Mouse (Mus musculus) CH12.LX (cell line): Measurements from ENCODE around the gene Slc28a3. TPM values are rescaled to one million over a fixed set of nuclear protein-coding genes. Genes with fewer than 3 reads are reported as not detected.

ENCODE experiments used
- DNase-seq: peaks from one replicate; pipeline ENCODE4 v3.0.0-alpha.2; 2013; ENCODE audit errors: extremely low read depth
- H3K27ac ChIP-seq: 2 replicates; pipeline ENCODE4 v1.5.1; 2012; ENCODE audit warnings: low read depth, mild to moderate bottlenecking, control low read depth, moderate library complexity; ENCODE audit not compliant: insufficient read depth
- H3K27me3 ChIP-seq: replicated peaks from 2 replicates; pipeline ENCODE3; 2012; ENCODE audit warnings: inconsistent platforms
- H3K36me3 ChIP-seq, 2 experiments: replicated peaks in 1 of 2; 2 replicates each; pipeline versions ENCODE3 to v1.6.1; 2012; ENCODE audit warnings: inconsistent platforms in 1 of 2, low read length in 1 of 2, mild to moderate bottlenecking in 1 of 2, mixed read lengths in 1 of 2, moderate library complexity in 1 of 2; ENCODE audit not compliant: control insufficient read depth in 1 of 2, insufficient read depth in 1 of 2
- H3K4me1 ChIP-seq, 2 experiments: 2 replicates each; pipeline ENCODE4 v1.6.1; 2012; ENCODE audit warnings: inconsistent platforms in 1 of 2, moderate library complexity in 1 of 2; ENCODE audit not compliant: insufficient read depth in 2 of 2, control insufficient read depth in 1 of 2
- H3K4me2 ChIP-seq: 2 replicates; pipeline ENCODE4 v1.6.1; 2012; ENCODE audit warnings: low read depth, mild to moderate bottlenecking, control low read depth; ENCODE audit not compliant: poor library complexity, insufficient read depth, severe bottlenecking
- H3K4me3 ChIP-seq, 3 experiments: fragments of 150-350 bp in 1 of 3; sonication (generic) in 1 of 3; replicated peaks in 1 of 3; 2 replicates each; pipeline versions ENCODE3 to v1.5.1; 2011 to 2012; ENCODE audit warnings: low read depth in 2 of 3, low read length in 2 of 3, mild to moderate bottlenecking in 2 of 3, moderate library complexity in 2 of 3, control low read depth in 1 of 3, improper control_type of control experiment in 1 of 3, inconsistent platforms in 1 of 3, mixed read lengths in 1 of 3; ENCODE audit not compliant: poor library complexity in 1 of 3
- H3K79me2 ChIP-seq: replicated peaks from 2 replicates; pipeline ENCODE4 v1.6.1; 2012; ENCODE audit warnings: mild to moderate bottlenecking, moderate library complexity; ENCODE audit not compliant: control insufficient read depth, poor library complexity, insufficient read depth, severe bottlenecking; ENCODE audit errors: extremely low read depth
- H3K9ac ChIP-seq: 2 replicates; pipeline ENCODE4 v1.6.1; 2012; ENCODE audit warnings: low read depth, mild to moderate bottlenecking, control low read depth, moderate library complexity; ENCODE audit not compliant: insufficient read depth
- H3K9me3 ChIP-seq: replicated peaks from 2 replicates; pipeline ENCODE3; 2012; ENCODE audit warnings: low read length, inconsistent platforms, mixed read lengths
- BHLHE40 ChIP-seq: IDR thresholded peaks from 2 replicates; pipeline ENCODE4 v1.6.1; 2011; ENCODE audit warnings: mild to moderate bottlenecking, low read depth, low read length, improper control_type of control experiment
- CHD1 ChIP-seq: IDR thresholded peaks from 2 replicates; pipeline ENCODE4 v1.6.1; 2012; ENCODE audit warnings: low read depth, low read length, improper control_type of control experiment, inconsistent platforms
- EP300 ChIP-seq: IDR thresholded peaks from 2 replicates; pipeline ENCODE4 v1.6.1; 2011; ENCODE audit warnings: low read length, improper control_type of control experiment
- GABPA ChIP-seq: IDR thresholded peaks from 2 replicates; pipeline ENCODE4 v1.6.1; 2012; ENCODE audit warnings: low read depth, low read length, improper control_type of control experiment, inconsistent platforms; ENCODE audit not compliant: insufficient replicate concordance
- HCFC1 ChIP-seq: IDR thresholded peaks from 2 replicates; pipeline ENCODE4 v1.6.1; 2012; ENCODE audit warnings: low read depth, mild to moderate bottlenecking, inconsistent platforms, low read length, improper control_type of control experiment
- IRF4 ChIP-seq: IDR thresholded peaks from 2 replicates; pipeline ENCODE4 v1.6.1; 2014; ENCODE audit warnings: low read depth, mild to moderate bottlenecking, inconsistent platforms, low read length, improper control_type of control experiment
- JUN ChIP-seq: IDR thresholded peaks from 2 replicates; pipeline ENCODE4 v1.6.1; 2011; ENCODE audit warnings: low read depth, mild to moderate bottlenecking, low read length, improper control_type of control experiment, moderate library complexity; ENCODE audit not compliant: insufficient read depth
- JUND ChIP-seq: conservative IDR thresholded peaks from 2 replicates; pipeline ENCODE4 v1.6.1; 2011; ENCODE audit warnings: low read depth, low read length, improper control_type of control experiment
- KAT2A ChIP-seq: IDR thresholded peaks from 2 replicates; pipeline ENCODE4 v1.6.1; 2012; ENCODE audit warnings: low read length, improper control_type of control experiment, inconsistent platforms; ENCODE audit not compliant: insufficient replicate concordance
- MAZ ChIP-seq: IDR thresholded peaks from 2 replicates; pipeline ENCODE4 v1.6.1; 2012; ENCODE audit warnings: low read depth, mild to moderate bottlenecking, inconsistent platforms, low read length, improper control_type of control experiment, moderate library complexity
- MEF2A ChIP-seq: IDR thresholded peaks from 2 replicates; pipeline ENCODE4 v1.6.1; 2014; ENCODE audit warnings: low read depth, mild to moderate bottlenecking, inconsistent platforms, low read length, improper control_type of control experiment, borderline replicate concordance
- MXI1 ChIP-seq: IDR thresholded peaks from 2 replicates; pipeline ENCODE4 v1.6.1; 2011; ENCODE audit warnings: mild to moderate bottlenecking, low read depth, low read length, improper control_type of control experiment
- MYC ChIP-seq: IDR thresholded peaks from 2 replicates; pipeline ENCODE4 v1.6.1; 2011; ENCODE audit warnings: low read depth, mild to moderate bottlenecking, improper control_type of control experiment, low read length
- NELFE ChIP-seq: IDR thresholded peaks from 2 replicates; pipeline ENCODE4 v1.6.1; 2011; ENCODE audit warnings: low read depth, low read length, improper control_type of control experiment
- POLR2A ChIP-seq: IDR thresholded peaks from 2 replicates; pipeline ENCODE4 v1.6.1; 2011; ENCODE audit warnings: low read depth, mild to moderate bottlenecking, improper control_type of control experiment, low read length
- RAD21 ChIP-seq: IDR thresholded peaks from 2 replicates; pipeline ENCODE4 v1.6.1; 2011; ENCODE audit warnings: low read depth, mild to moderate bottlenecking, low read length, improper control_type of control experiment, moderate library complexity
- RCOR1 ChIP-seq: conservative IDR thresholded peaks from 2 replicates; pipeline ENCODE4 v1.6.1; 2012; ENCODE audit warnings: low read depth, mild to moderate bottlenecking, inconsistent platforms, low read length, improper control_type of control experiment
- SIN3A ChIP-seq: IDR thresholded peaks from 2 replicates; pipeline ENCODE4 v1.6.1; 2012; ENCODE audit warnings: low read length, improper control_type of control experiment, inconsistent platforms
- SMC3 ChIP-seq: IDR thresholded peaks from 2 replicates; pipeline ENCODE4 v1.6.1; 2011; ENCODE audit warnings: low read depth, low read length, improper control_type of control experiment
- TBP ChIP-seq: conservative IDR thresholded peaks from 2 replicates; pipeline ENCODE4 v1.6.1; 2011; ENCODE audit warnings: low read depth, low read length, improper control_type of control experiment
- UBTF ChIP-seq: IDR thresholded peaks from 2 replicates; pipeline ENCODE4 v1.6.1; 2012; ENCODE audit warnings: low read depth, mild to moderate bottlenecking, inconsistent platforms, low read length, improper control_type of control experiment, moderate library complexity
- USF2 ChIP-seq: conservative IDR thresholded peaks from 2 replicates; pipeline ENCODE4 v1.6.1; 2011; ENCODE audit warnings: low read depth, low read length, improper control_type of control experiment
- ZC3H11A ChIP-seq: IDR thresholded peaks from 2 replicates; pipeline ENCODE4 v1.6.1; 2012; ENCODE audit warnings: low read depth, mild to moderate bottlenecking, inconsistent platforms, low read length, improper control_type of control experiment
- ZKSCAN1 ChIP-seq: IDR thresholded peaks from 2 replicates; pipeline ENCODE4 v1.6.1; 2012; ENCODE audit warnings: low read depth, inconsistent platforms, low read length, improper control_type of control experiment, borderline replicate concordance
- ZMIZ1 ChIP-seq: IDR thresholded peaks from 2 replicates; pipeline ENCODE4 v1.6.1; 2012; ENCODE audit warnings: low read depth, mild to moderate bottlenecking, inconsistent platforms, low read length, improper control_type of control experiment
- ZNF384 ChIP-seq: IDR thresholded peaks from 2 replicates; pipeline ENCODE4 v1.6.1; 2012; ENCODE audit warnings: low read depth, low read length, improper control_type of control experiment, inconsistent platforms
- dilution Hi-C: fragments of 300-500 bp; cut with MboI; formaldehyde crosslinking; loops from 2 replicates; pipeline ENCODE4 v1.14.3; 2020; ENCODE audit warnings: low sequenced_read_pairs; ENCODE audit not compliant: extremely low pct_unique_long_range_greater_than_20kb, extremely low pct_ligation_motif_present
- in situ Hi-C: fragments of 300-500 bp; cut with MboI; formaldehyde crosslinking; loops from 3 replicates; pipeline ENCODE4 v1.14.3; 2019; ENCODE audit warnings: low sequenced_read_pairs, low pct_ligation_motif_present, low pct_unique_long_range_greater_than_20kb, mixed read lengths
- polyA plus RNA-seq: library from polyadenylated mRNA; unstranded; fragments of >175 nt; gene quantifications from 2 replicates; pipeline ENCODE4 v1.2.1, GENCODE M21; 2012; ENCODE audit warnings: low read depth; ENCODE audit not compliant: insufficient read length
- total RNA-seq, 2 experiments: library from RNA; depleted of rRNA; stranded (reverse); fragments of 300-350 nt in 1 of 2; fragments of >200 nt in 1 of 2; gene quantifications; 2 replicates each; pipeline ENCODE4 v1.2.3; 2012 to 2014

The Slc28a3 gene
- total and polyA plus RNA-seq, 3 experiments: not detected

DNA sequence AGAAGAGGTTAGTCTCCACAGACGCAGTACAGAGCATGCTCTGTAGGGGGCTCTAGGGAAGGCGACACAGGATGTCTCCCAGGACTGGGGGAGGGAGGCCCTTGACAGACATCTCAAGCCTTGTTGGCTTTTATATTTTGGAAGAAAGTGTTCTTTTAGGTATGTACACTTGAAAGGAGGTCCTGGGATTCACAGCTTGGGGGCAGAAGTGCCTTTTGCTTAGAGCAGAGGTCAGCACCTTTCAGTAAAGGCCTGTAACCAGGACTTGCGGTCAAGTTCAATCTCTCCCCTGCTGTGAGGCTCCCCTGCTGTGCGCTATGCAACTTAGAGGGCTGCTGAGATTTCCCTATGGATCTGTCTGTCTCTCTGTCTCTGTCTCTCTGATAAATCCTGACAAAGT lies 23.2 kb upstream of the Slc28a3 start:
- no peak for DNase-seq

DNA sequence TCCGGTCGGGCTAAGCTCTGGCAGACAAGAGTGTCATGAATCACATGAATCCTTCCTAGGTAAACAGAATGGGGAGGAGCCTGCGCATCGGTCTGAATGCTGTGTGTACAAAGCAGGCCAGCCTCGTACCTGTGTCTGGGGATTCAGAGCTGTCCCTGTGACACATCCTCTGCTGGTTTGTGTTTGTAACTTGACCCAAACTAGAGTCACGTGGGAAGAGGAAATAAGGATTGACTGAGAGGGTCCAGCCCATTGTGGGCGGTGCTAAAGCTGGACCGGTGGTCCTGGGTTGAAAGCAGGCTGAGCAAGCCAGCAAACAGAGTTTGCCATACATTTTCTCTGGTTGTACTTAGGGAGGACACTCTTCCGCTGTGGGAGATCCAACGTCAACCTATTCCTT lies 20.1 kb upstream of the Slc28a3 start:
- Histone ChIP-seq H3K27ac (no peak overlapping the region), H3K4me2 (no peak overlapping the region), H3K79me2 (no peaks in the 10 kb centered on the region), H3K9ac (no peak overlapping the region), H3K9me3 (no peaks in the 10 kb centered on the region), H3K4me1 (peaks cover 0 to 3% of the 10 kb centered on the region in 2 experiments; a peak in 1 of 4 replicates), H3K4me3 (no peak overlapping the region), H3K27me3 (peaks cover 1% of the 10 kb centered on the region)
- dilution Hi-C loops: no loop called here
- TF ChIP-seq GABPA (no peak), MYC (no peak), HCFC1 (no peak), KAT2A (no peak), IRF4 (no peak), JUN (no peak), MEF2A (no peak), SIN3A (no peak), SMC3 (no peak), TBP (no peak), ZNF384 (no peak), EP300 (no peak), CHD1 (no peak), USF2 (no peak), BHLHE40 (no peak)
- TF ChIP-seq, all 38 proteins: peak for 0
- H3K36me3 ChIP-seq: no peaks in the 10 kb centered on the region
- DNase-seq: no peak
- in situ Hi-C loops: loop anchor here (25.0 kb wide), 2 partner anchors 782 to 1207 kb away; no protein-coding TSS in a partner anchor

More for the DNA sequence above, 23.2 kb upstream of the Slc28a3 start:
- TF ChIP-seq SIN3A (no peak), JUND (no peak), MAZ (no peak), UBTF (no peak), JUN (no peak), ZMIZ1 (no peak), USF2 (no peak), MEF2A (no peak), RAD21 (no peak), ZKSCAN1 (no peak), ZC3H11A (no peak), RCOR1 (no peak), MXI1 (no peak), NELFE (no peak), GABPA (no peak), POLR2A (no peak)
- TF ChIP-seq, all 38 proteins: peak for 0
- no peak overlapping the region for H3K9ac ChIP-seq
- H3K4me1 ChIP-seq: peaks cover 0 to 3% of the 10 kb centered on the region in 2 experiments; a peak in 2 of 4 replicates
- no peak overlapping the region for H3K4me2 ChIP-seq
- no peak overlapping the region for H3K4me3 ChIP-seq
- peaks cover 12% of the 10 kb centered on the region for H3K27me3 ChIP-seq
- no peaks in the 10 kb centered on the region for H3K9me3 ChIP-seq
- no peaks in the 10 kb centered on the region for H3K79me2 ChIP-seq
- dilution Hi-C loops: no loop called here
- H3K27ac ChIP-seq: no peak overlapping the region
- in situ Hi-C loops: loop anchor here (25.0 kb wide), 2 partner anchors 778 to 1203 kb away; no protein-coding TSS in a partner anchor
- H3K36me3 ChIP-seq: no peaks in the 10 kb centered on the region
